Mouse (Mus musculus) adipocyte (in vitro differentiated cells): Measurements from ENCODE around the gene Gm45021.

Experiments
- DNase-seq: peaks from one replicate; pipeline ENCODE4 v3.0.0-alpha.2; 2016; ENCODE audit warnings: low spot score

The Gm45021 gene

GRCm38 (mm10) chr6:48648779-48649178 lies 59.4 kb downstream of the Gm45021 start:
- no peak for DNase-seq

- no peak for DNase-seq
Measured at GRCm38 (mm10) chr6:48650041-48650440, 60.6 kb downstream of the Gm45021 start.

- no peak for DNase-seq
Measured at GRCm38 (mm10) chr6:48658721-48659120, 69.3 kb downstream of the Gm45021 start.
